Mouse (Mus musculus) stomach, embryonic 16.5 days (tissue): ENCODE measurements at regions not wholly inside any gene's neighbourhood (a gene's known extent, or its start where the extent isn't known, plus 50 kb on each side); places are given as distances from the start of the nearest gene placed in this dataset.

ENCODE experiments used
- ATAC-seq: fragments of 200-750 bp; cut with Nextera tagmentation; 2 replicates; pipeline ENCODE4 v1.8.0; 2017; ENCODE audit warnings: moderate number of reproducible peaks, moderate TSS enrichment; ENCODE audit not compliant: insufficient read depth, low FRiP score
- H3K27ac ChIP-seq: fragments of 300-500 bp; sonication (generic); 2 replicates; pipeline ENCODE4 v1.5.1; 2014; ENCODE audit warnings: low read length
- H3K27me3 ChIP-seq: fragments of 300-500 bp; sonication (generic); 2 replicates; pipeline ENCODE4 v1.6.1; 2014; ENCODE audit warnings: low read length, control low read depth, mixed read lengths; ENCODE audit not compliant: control insufficient read depth, insufficient read depth
- H3K36me3 ChIP-seq: fragments of 300-500 bp; sonication (generic); 2 replicates; pipeline ENCODE4 v1.6.1; 2014; ENCODE audit warnings: low read length; ENCODE audit not compliant: control insufficient read depth, insufficient read depth
- H3K4me1 ChIP-seq: fragments of 300-500 bp; sonication (generic); 2 replicates; pipeline ENCODE4 v1.6.1; 2014; ENCODE audit warnings: low read length, control low read depth, mixed read lengths; ENCODE audit not compliant: control insufficient read depth, insufficient read depth
- H3K4me2 ChIP-seq: fragments of 300-500 bp; sonication (generic); 2 replicates; pipeline ENCODE4 v1.6.1; 2014; ENCODE audit warnings: low read depth, low read length, mixed read lengths
- H3K4me3 ChIP-seq: fragments of 300-500 bp; sonication (generic); replicated peaks from 2 replicates; pipeline ENCODE4 v1.5.1; 2014; ENCODE audit warnings: mild to moderate bottlenecking, low read length
- H3K9ac ChIP-seq: fragments of 300-500 bp; sonication (generic); 2 replicates; pipeline ENCODE4 v1.6.1; 2014; ENCODE audit warnings: low read length
- H3K9me3 ChIP-seq: fragments of 300-500 bp; sonication (generic); replicated peaks from 2 replicates; pipeline ENCODE4 v1.6.1; 2016; ENCODE audit warnings: low read length, control low read depth; ENCODE audit not compliant: control insufficient read depth
- WGBS: fragments of 180-500 bp; shearing (Covaris S2); extraction: QIAGEN DNeasy Blood & Tissue Kit; methylation state at CpG from one replicate; pipeline ENCODE4 v1.1.7; 2014; 5-methylcytosine and 5-hydroxymethylcytosine counted together

GRCm38 (mm10) chr15:61428818-61429415 lies 506.1 kb upstream of the A1bg start:
- no peak for ATAC-seq
- Histone ChIP-seq H3K4me1 (no peaks in the 10 kb centered on the region), H3K36me3 (no peaks in the 10 kb centered on the region), H3K27me3 (no peaks in the 10 kb centered on the region), H3K9me3 (no peaks in the 10 kb centered on the region), H3K9ac (no peak overlapping the region), H3K4me2 (no peak overlapping the region), H3K4me3 (no peak overlapping the region), H3K27ac (no peak overlapping the region)
- 65% methylated on average over 2 of the region's 2 CpGs for WGBS

GRCm38 (mm10) chr15:61422989-61423388 lies 500.2 kb upstream of the A1bg start:
- no peak overlapping the region for H3K4me3 ChIP-seq
- no peaks in the 10 kb centered on the region for H3K4me1 ChIP-seq
- no peaks in the 10 kb centered on the region for H3K27me3 ChIP-seq
- no peaks in the 10 kb centered on the region for H3K36me3 ChIP-seq
- no peak overlapping the region for H3K27ac ChIP-seq
- no peaks in the 10 kb centered on the region for H3K9me3 ChIP-seq
- no peak for ATAC-seq
- no peak overlapping the region for H3K9ac ChIP-seq
- 72% methylated on average over 5 of the region's 5 CpGs for WGBS
- no peak overlapping the region for H3K4me2 ChIP-seq

- Histone ChIP-seq H3K27ac (no peak overlapping the region), H3K4me1 (no peaks in the 10 kb centered on the region), H3K27me3 (no peaks in the 10 kb centered on the region), H3K4me2 (no peak overlapping the region), H3K9ac (no peak overlapping the region), H3K4me3 (no peak overlapping the region), H3K9me3 (no peaks in the 10 kb centered on the region), H3K36me3 (no peaks in the 10 kb centered on the region)
- 94% methylated on average over 2 of the region's 2 CpGs for WGBS
- ATAC-seq: no peak
These were observed 494.7 kb upstream of the A1bg start for GRCm38 (mm10) chr15:61417506-61417905.

GRCm38 (mm10) chr15:61416841-61417240 lies 494.0 kb upstream of the A1bg start:
- no peaks in the 10 kb centered on the region for H3K36me3 ChIP-seq
- no peak overlapping the region for H3K9ac ChIP-seq
- no peaks in the 10 kb centered on the region for H3K4me1 ChIP-seq
- H3K4me2 ChIP-seq: no peak overlapping the region
- H3K27me3 ChIP-seq: no peaks in the 10 kb centered on the region
- H3K27ac ChIP-seq: no peak overlapping the region
- H3K4me3 ChIP-seq: no peak overlapping the region
- H3K9me3 ChIP-seq: no peaks in the 10 kb centered on the region
- ATAC-seq: no peak
- WGBS: 75% methylated on average over 3 of the region's 3 CpGs

GRCm38 (mm10) chr15:61415626-61416025 lies 492.8 kb upstream of the A1bg start:
- no peak for ATAC-seq
- Histone ChIP-seq H3K36me3 (no peaks in the 10 kb centered on the region), H3K9me3 (no peaks in the 10 kb centered on the region), H3K9ac (no peak overlapping the region), H3K4me2 (no peak overlapping the region), H3K4me1 (no peaks in the 10 kb centered on the region), H3K27ac (no peak overlapping the region), H3K27me3 (no peaks in the 10 kb centered on the region), H3K4me3 (no peak overlapping the region)
- 60% methylated on average over 1 of the region's 1 CpGs for WGBS

GRCm38 (mm10) chr15:61411821-61412220 lies 489.0 kb upstream of the A1bg start:
- Histone ChIP-seq H3K9ac (no peak overlapping the region), H3K36me3 (no peaks in the 10 kb centered on the region), H3K9me3 (no peaks in the 10 kb centered on the region), H3K27me3 (no peaks in the 10 kb centered on the region), H3K4me2 (no peak overlapping the region), H3K27ac (no peak overlapping the region), H3K4me1 (no peaks in the 10 kb centered on the region), H3K4me3 (no peak overlapping the region)
- WGBS: 78% methylated on average over 2 of the region's 2 CpGs
- ATAC-seq: no peak

- no peak overlapping the region for H3K4me3 ChIP-seq
- H3K4me1 ChIP-seq: no peaks in the 10 kb centered on the region
- H3K27me3 ChIP-seq: no peaks in the 10 kb centered on the region
- H3K9me3 ChIP-seq: no peaks in the 10 kb centered on the region
- ATAC-seq: no peak
- H3K27ac ChIP-seq: no peak overlapping the region
- WGBS: 79% methylated on average over 2 of the region's 2 CpGs
- no peak overlapping the region for H3K9ac ChIP-seq
- no peaks in the 10 kb centered on the region for H3K36me3 ChIP-seq
- no peak overlapping the region for H3K4me2 ChIP-seq
These were observed 488.0 kb upstream of the A1bg start for GRCm38 (mm10) chr15:61410789-61411188.

- Histone ChIP-seq H3K4me3 (no peak overlapping the region), H3K4me1 (no peaks in the 10 kb centered on the region), H3K36me3 (no peaks in the 10 kb centered on the region), H3K9me3 (no peaks in the 10 kb centered on the region), H3K27me3 (no peaks in the 10 kb centered on the region), H3K4me2 (no peak overlapping the region), H3K27ac (no peak overlapping the region), H3K9ac (no peak overlapping the region)
- ATAC-seq: no peak
- 86% methylated on average over 1 of the region's 1 CpGs for WGBS
These were observed 485.8 kb upstream of the A1bg start for GRCm38 (mm10) chr15:61408621-61409020.

- Histone ChIP-seq H3K27ac (no peak overlapping the region), H3K9me3 (no peaks in the 10 kb centered on the region), H3K4me3 (no peak overlapping the region), H3K27me3 (no peaks in the 10 kb centered on the region), H3K4me2 (no peak overlapping the region), H3K36me3 (no peaks in the 10 kb centered on the region), H3K9ac (no peak overlapping the region), H3K4me1 (no peaks in the 10 kb centered on the region)
- ATAC-seq: no peak
These were observed 477.9 kb upstream of the A1bg start for GRCm38 (mm10) chr15:61400720-61401119.

GRCm38 (mm10) chr15:61399971-61400370 lies 477.2 kb upstream of the A1bg start:
- no peaks in the 10 kb centered on the region for H3K9me3 ChIP-seq
- WGBS: 72% methylated on average over 2 of the region's 2 CpGs
- no peaks in the 10 kb centered on the region for H3K36me3 ChIP-seq
- ATAC-seq: no peak
- H3K4me1 ChIP-seq: peaks cover 4% of the 10 kb centered on the region; the same call in 1 of the 2 replicates
- H3K27ac ChIP-seq: no peak overlapping the region
- no peak overlapping the region for H3K9ac ChIP-seq
- H3K4me3 ChIP-seq: no peak overlapping the region
- no peak overlapping the region for H3K4me2 ChIP-seq
- H3K27me3 ChIP-seq: no peaks in the 10 kb centered on the region
